Mouse (Mus musculus): ENCODE measurements around the gene Pdzrn3.

Pdzrn3 gene

GRCm38 (mm10) chr6:101198943-101199298 is 178.8 kb downstream of the Pdzrn3 start:
- DNase-seq (ENCODE audit: low read depth, low spot score) = peak; percentile 34

GRCm38 (mm10) chr6:101198284-101198942 is 179.3 kb downstream of the Pdzrn3 start:
- no peak for DNase-seq (ENCODE audit: low read depth, low spot score)

- peak; percentile 77 for DNase-seq (ENCODE audit: low read depth, low spot score)
Measured at GRCm38 (mm10) chr6:101197642-101198041, 180.1 kb downstream of the Pdzrn3 start.

- DNase-seq (ENCODE audit: low read depth, low spot score) = no peak
Measured at GRCm38 (mm10) chr6:101195891-101196290, 181.8 kb downstream of the Pdzrn3 start.

GRCm38 (mm10) chr6:101194386-101194925 is 183.2 kb downstream of the Pdzrn3 start:
- no peak for DNase-seq (ENCODE audit: low read depth, low spot score)

GRCm38 (mm10) chr6:101191576-101191975 is 186.1 kb downstream of the Pdzrn3 start:
- DNase-seq (ENCODE audit: low read depth, low spot score) = peak; percentile 78

- DNase-seq (ENCODE audit: low read depth, low spot score) = peak; percentile 43
Measured at GRCm38 (mm10) chr6:101187322-101187721, 190.4 kb downstream of the Pdzrn3 start.

- DNase-seq (ENCODE audit: low read depth, low spot score) = no peak
Measured at GRCm38 (mm10) chr6:101186887-101187286, 190.8 kb downstream of the Pdzrn3 start.

GRCm38 (mm10) chr6:101184103-101184785 is 193.5 kb downstream of the Pdzrn3 start:
- peak; percentile 23 for DNase-seq (ENCODE audit: low read depth, low spot score)

GRCm38 (mm10) chr6:101170699-101171098 is 207.0 kb downstream of the Pdzrn3 start:
- no peak for DNase-seq (ENCODE audit: low read depth, low spot score)

GRCm38 (mm10) chr6:101153511-101153921 is 224.2 kb downstream of the Pdzrn3 start:
- DNase-seq (ENCODE audit: low read depth, low spot score) = no peak

- no peak for DNase-seq (ENCODE audit: low read depth, low spot score)
Measured at GRCm38 (mm10) chr6:101135368-101135767, 242.3 kb downstream of the Pdzrn3 start.

GRCm38 (mm10) chr6:101125396-101125795 is 252.3 kb downstream of the Pdzrn3 start:
- no peak for DNase-seq (ENCODE audit: low read depth, low spot score)

- DNase-seq (ENCODE audit: low read depth, low spot score) = no peak
Measured at GRCm38 (mm10) chr6:101108951-101109350, 268.7 kb downstream of the Pdzrn3 start.

- no peak for DNase-seq (ENCODE audit: low read depth, low spot score)
Measured at GRCm38 (mm10) chr6:101103506-101103905, 274.2 kb downstream of the Pdzrn3 start.

- DNase-seq (ENCODE audit: low read depth, low spot score) = no peak
Measured at GRCm38 (mm10) chr6:101101709-101102654, 275.7 kb downstream of the Pdzrn3 start.
